Mouse (Mus musculus) frontal cortex, postnatal 25 days (tissue): ENCODE results near the gene Agap3.

ENCODE experiments used
- DNase-seq, 2 experiments: peaks; one replicate each; pipeline ENCODE4 v3.0.0; 2022; ENCODE audit warnings: low spot score in 2 of 2

Gene Agap3

GRCm38 (mm10) chr5:24474723-24475261, 22.8 kb downstream of the Agap3 start:
- peak; percentile 41 to 52 for DNase-seq

GRCm38 (mm10) chr5:24475476-24476241, 23.7 kb downstream of the Agap3 start:
- no peak for DNase-seq

GRCm38 (mm10) chr5:24477909-24478308, 25.9 kb downstream of the Agap3 start:
- DNase-seq: no peak

- peak in 1 of 2 experiments; percentile 54 for DNase-seq
These were observed 29.7 kb downstream of the Agap3 start for GRCm38 (mm10) chr5:24481647-24482046.

GRCm38 (mm10) chr5:24482247-24483079, 30.5 kb downstream of the Agap3 start:
- no peak for DNase-seq

GRCm38 (mm10) chr5:24483326-24483725, 31.3 kb downstream of the Agap3 start:
- peak; percentile 52 to 58 for DNase-seq

GRCm38 (mm10) chr5:24484963-24485362, 33.0 kb downstream of the Agap3 start:
- no peak for DNase-seq

- DNase-seq: peak; percentile 87 to 89
These were observed 34.1 kb downstream of the Agap3 start for GRCm38 (mm10) chr5:24486097-24486496.

GRCm38 (mm10) chr5:24486738-24487137, 34.8 kb downstream of the Agap3 start:
- DNase-seq: no peak

GRCm38 (mm10) chr5:24490413-24490920, 38.5 kb downstream of the Agap3 start:
- DNase-seq: no peak

GRCm38 (mm10) chr5:24492546-24493285, 40.7 kb downstream of the Agap3 start:
- no peak for DNase-seq

- no peak for DNase-seq
These were observed 43.0 kb downstream of the Agap3 start for GRCm38 (mm10) chr5:24495019-24495418.

- DNase-seq: no peak
These were observed 44.8 kb downstream of the Agap3 start for GRCm38 (mm10) chr5:24496756-24497155.

GRCm38 (mm10) chr5:24497526-24497925, 45.5 kb downstream of the Agap3 start:
- DNase-seq: no peak

- DNase-seq: no peak
These were observed 47.1 kb downstream of the Agap3 start for GRCm38 (mm10) chr5:24499113-24499512.

GRCm38 (mm10) chr5:24500851-24501250, 48.9 kb downstream of the Agap3 start:
- no peak for DNase-seq

GRCm38 (mm10) chr5:24502786-24503185, 50.8 kb downstream of the Agap3 start:
- DNase-seq: no peak

GRCm38 (mm10) chr5:24505513-24505912, 53.5 kb downstream of the Agap3 start:
- no peak for DNase-seq

GRCm38 (mm10) chr5:24508406-24508805, 56.4 kb downstream of the Agap3 start:
- DNase-seq: no peak

- DNase-seq: peak in 1 of 2 experiments; percentile 39
These were observed 58.7 kb downstream of the Agap3 start for GRCm38 (mm10) chr5:24510635-24511034.

GRCm38 (mm10) chr5:24512271-24512670, 60.3 kb downstream of the Agap3 start:
- DNase-seq: no peak

- DNase-seq: no peak
These were observed 69.4 kb downstream of the Agap3 start for GRCm38 (mm10) chr5:24521366-24521765.
